15 mouse cellular contexts compared by ENCODE assay signal in the genomic region with DNA sequence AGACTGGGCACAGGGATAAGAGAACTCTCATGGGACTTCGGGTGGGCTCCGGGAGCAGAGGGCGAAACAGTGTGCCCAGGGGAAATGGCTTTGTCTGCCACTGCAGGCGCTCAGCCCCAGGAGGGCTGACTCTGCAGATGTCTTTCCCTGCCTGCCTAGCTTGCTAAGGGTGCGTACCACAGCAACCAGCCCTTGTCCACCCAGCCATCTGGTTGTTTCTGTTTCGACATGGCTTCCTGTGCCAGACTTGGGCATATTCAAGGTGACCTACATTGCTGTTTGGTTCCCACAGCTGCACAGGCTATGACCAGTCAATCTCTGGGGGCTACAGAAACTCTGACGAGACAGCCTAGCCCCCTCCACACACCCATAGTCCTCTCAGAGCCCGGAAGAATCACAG.
A peak's percentile ranks its signal among the peaks of the same experiment; 100 is the strongest.
DNase-seq lines count a peak whose midpoint lies in the region; ATAC-seq and TF ChIP-seq lines count a peak whose summit lies in the region.
"Had no signal": no experiment of that assay in that cellular context is flagged by ENCODE, and none has a peak within 500 bp of the region (broad histone marks: within the 10 kb centered on the region; RNA-seq: fewer than 3 reads in every experiment).

No protein-coding gene starts in this region.

- no peak for TF ChIP-seq EP300 in stomach, postnatal 0 days (optimal IDR thresholded peaks at IDR 0.05)

- WGBS in heart, embryonic 12.5 days, result 92% methylated on average over 8 of the region's 8 CpGs
- 88% methylated on average over 8 of the region's 8 CpGs for WGBS in stomach, postnatal 0 days

- H3K4me2 ChIP-seq in heart, embryonic 12.5 days, result no peak overlapping the region
- no peak overlapping the region for H3K4me2 ChIP-seq in stomach, postnatal 0 days (replicated peaks; ENCODE audit: low read depth)
- H3K4me2 ChIP-seq: embryonic facial prominence, embryonic 15.5 days; limb, embryonic 13.5 days had no signal

- DNase-seq in heart, adult 11 months, result peak; percentile 94
- DNase-seq in spleen, postnatal 36 days (ENCODE audit: low spot score in 2 of 2), result peak; percentile 53 to 57
- DNase-seq in spleen, adult 12 weeks (ENCODE audit: low spot score), result no peak
- DNase-seq in stomach, postnatal 0 days (ENCODE audit: low spot score), result no peak
- DNase-seq in adrenal gland, postnatal 10 days, result no peak
- DNase-seq in kidney, adult 9 months, result no peak
- DNase-seq: cerebellum, adult 11-12 months; gastrocnemius, postnatal 25 days; heart, postnatal 4 days; lung, adult 2 months had no signal

- H3K4me1 ChIP-seq in heart, embryonic 12.5 days (replicated peaks), result peaks cover 40% of the 10 kb centered on the region
- no peaks in the 10 kb centered on the region for H3K4me1 ChIP-seq in stomach, postnatal 0 days (replicated peaks; ENCODE audit: control insufficient read depth, insufficient read depth)
- H3K4me1 ChIP-seq: embryonic facial prominence, embryonic 15.5 days; limb, embryonic 13.5 days had no signal

- no peak overlapping the region for H3K9ac ChIP-seq in heart, embryonic 12.5 days
- no peak overlapping the region for H3K9ac ChIP-seq in stomach, postnatal 0 days (ENCODE audit: low read length)
- H3K9ac ChIP-seq: embryonic facial prominence, embryonic 15.5 days; limb, embryonic 13.5 days had no signal

- no peaks in the 10 kb centered on the region for H3K27me3 ChIP-seq in heart, embryonic 12.5 days (replicated peaks)
- H3K27me3 ChIP-seq in stomach, postnatal 0 days (ENCODE audit: control insufficient read depth, insufficient read depth, low read length), result no peaks in the 10 kb centered on the region
- H3K27me3 ChIP-seq: embryonic facial prominence, embryonic 15.5 days; limb, embryonic 13.5 days; megakaryocyte, embryonic 14.5 days had no signal

- TF ChIP-seq CTCF in stomach, postnatal 0 days (IDR thresholded peaks at IDR 0.05; ENCODE audit: low read depth), result no peak

- H3K36me3 ChIP-seq in heart, embryonic 12.5 days, result no peaks in the 10 kb centered on the region
- H3K36me3 ChIP-seq in stomach, postnatal 0 days (ENCODE audit: control insufficient read depth, insufficient read depth, low read length), result no peaks in the 10 kb centered on the region
- H3K36me3 ChIP-seq: embryonic facial prominence, embryonic 15.5 days; limb, embryonic 13.5 days had no signal

- H3K27ac ChIP-seq in heart, embryonic 12.5 days (ENCODE audit: poor library complexity, severe bottlenecking), result no peak overlapping the region
- H3K27ac ChIP-seq in stomach, postnatal 0 days (replicated peaks), result no peak overlapping the region
- H3K27ac ChIP-seq: embryonic facial prominence, embryonic 15.5 days; limb, embryonic 13.5 days had no signal

- no peaks in the 10 kb centered on the region for H3K9me3 ChIP-seq in heart, embryonic 12.5 days (replicated peaks)
- no peaks in the 10 kb centered on the region for H3K9me3 ChIP-seq in stomach, postnatal 0 days (ENCODE audit: control insufficient read depth, low read length)
- H3K9me3 ChIP-seq: embryonic facial prominence, embryonic 15.5 days; limb, embryonic 13.5 days; megakaryocyte, embryonic 14.5 days had no signal

- ATAC-seq in heart, embryonic 12.5 days (ENCODE audit: insufficient number of reproducible peaks, low FRiP score), result no peak
- 0 out of 2 replicates have a peak, but pooled peaks have one; percentile 12 for ATAC-seq in stomach, postnatal 0 days (ENCODE audit: low FRiP score, low TSS enrichment)
- ATAC-seq: forebrain, embryonic 14.5 days had no signal

- no peak overlapping the region for H3K4me3 ChIP-seq in heart, embryonic 12.5 days
- no peak overlapping the region for H3K4me3 ChIP-seq in stomach, postnatal 0 days (ENCODE audit: low read depth, low read length)
- H3K4me3 ChIP-seq: embryonic facial prominence, embryonic 15.5 days; limb, embryonic 13.5 days; megakaryocyte, embryonic 14.5 days had no signal

Comparison
In these comparisons a context has a peak if more than half of its experiments do, and no peak if none do; other contexts are left out.
1. DNase-seq: peak in heart, adult 11 months (single experiment) and spleen, postnatal 36 days (2 of 2); none in spleen, adult 12 weeks (single experiment), stomach, postnatal 0 days (single experiment), adrenal gland, postnatal 10 days (single experiment) and kidney, adult 9 months (single experiment).